Mouse (Mus musculus) cortical plate, adult 2 months (tissue): ENCODE data around the gene Rgp1.

Source experiments
- CTCF ChIP-seq: fragments of 200-500 bp; IDR thresholded peaks from 2 replicates; pipeline ENCODE4 v1.5.1; 2011; ENCODE audit warnings: mild to moderate bottlenecking, control low read depth, low read length; ENCODE audit not compliant: insufficient read depth; ENCODE audit errors: extremely low read depth
- POLR2A ChIP-seq: fragments of 200-500 bp; IDR thresholded peaks from 2 replicates; pipeline ENCODE4 v1.6.1; 2011; ENCODE audit warnings: mild to moderate bottlenecking, low read length, control low read depth; ENCODE audit not compliant: insufficient read depth; ENCODE audit errors: extremely low read depth

DNA sequence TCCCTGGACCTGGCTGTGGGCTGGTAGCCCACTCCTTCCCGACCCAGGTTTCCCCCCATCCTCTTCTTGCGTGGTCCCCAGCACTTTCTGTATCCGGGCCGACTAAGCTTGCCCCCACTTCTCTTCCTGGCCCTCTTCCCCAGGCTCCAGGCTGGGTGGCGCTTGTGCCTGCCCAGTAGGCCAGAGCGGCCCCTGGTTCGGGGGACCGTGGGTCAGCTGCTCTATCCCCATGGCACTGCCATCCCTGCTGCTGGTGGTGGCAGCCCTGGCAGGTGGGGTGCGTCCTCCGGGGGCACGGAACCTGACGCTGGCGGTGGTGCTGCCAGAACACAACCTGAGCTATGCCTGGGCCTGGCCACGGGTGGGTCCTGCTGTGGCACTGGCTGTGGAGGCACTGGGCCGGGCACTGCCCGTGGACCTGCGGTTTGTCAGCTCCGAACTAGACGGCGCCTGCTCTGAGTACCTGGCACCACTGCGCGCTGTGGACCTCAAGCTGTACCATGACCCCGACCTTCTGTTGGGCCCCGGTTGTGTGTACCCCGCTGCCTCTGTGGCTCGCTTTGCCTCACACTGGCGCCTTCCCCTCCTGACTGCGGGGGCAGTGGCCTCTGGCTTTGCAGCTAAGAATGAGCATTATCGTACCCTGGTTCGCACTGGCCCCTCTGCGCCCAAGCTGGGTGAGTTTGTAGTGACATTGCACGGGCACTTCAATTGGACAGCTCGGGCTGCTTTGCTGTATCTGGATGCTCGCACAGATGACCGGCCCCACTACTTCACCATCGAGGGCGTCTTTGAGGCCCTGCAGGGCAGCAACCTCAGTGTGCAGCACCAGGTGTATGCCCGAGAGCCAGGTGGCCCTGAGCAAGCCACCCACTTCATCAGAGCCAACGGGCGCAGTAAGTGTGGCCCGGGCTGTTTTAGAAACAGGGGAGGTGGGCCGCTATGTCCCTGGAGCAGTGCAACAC, 53.7 kb downstream of the Rgp1 start:
- TF ChIP-seq CTCF (no peak), POLR2A (no peak)
